Mouse (Mus musculus): Measurements from ENCODE around the gene Cacna2d4. TPM values are rescaled to one million over a fixed set of nuclear protein-coding genes. Genes with fewer than 3 reads are reported as not detected.

The Cacna2d4 gene
- total RNA-seq, 1 experiment from 2014 or later: 3.6 TPM

GRCm38 (mm10) chr6:119371624-119372023, 135.3 kb downstream of the Cacna2d4 start:
- no peak for ATAC-seq (ENCODE audit: extremely low read depth, insufficient number of reproducible peaks, low FRiP score, poor library complexity, severe bottlenecking)

GRCm38 (mm10) chr6:119372237-119372636, 135.9 kb downstream of the Cacna2d4 start:
- no peak for ATAC-seq (ENCODE audit: extremely low read depth, insufficient number of reproducible peaks, low FRiP score, poor library complexity, severe bottlenecking)

GRCm38 (mm10) chr6:119373000-119373705, 136.8 kb downstream of the Cacna2d4 start:
- peak; percentile 51; the same call in 1 of the 2 replicates for ATAC-seq (ENCODE audit: extremely low read depth, insufficient number of reproducible peaks, low FRiP score, poor library complexity, severe bottlenecking)

GRCm38 (mm10) chr6:119375035-119375434, 138.7 kb downstream of the Cacna2d4 start:
- no peak for ATAC-seq (ENCODE audit: extremely low read depth, insufficient number of reproducible peaks, low FRiP score, poor library complexity, severe bottlenecking)

GRCm38 (mm10) chr6:119377613-119378012, 141.3 kb downstream of the Cacna2d4 start:
- peak; percentile 77 for ATAC-seq (ENCODE audit: extremely low read depth, insufficient number of reproducible peaks, low FRiP score, poor library complexity, severe bottlenecking)

- no peak for ATAC-seq (ENCODE audit: extremely low read depth, insufficient number of reproducible peaks, low FRiP score, poor library complexity, severe bottlenecking)
These were observed 142.3 kb downstream of the Cacna2d4 start for GRCm38 (mm10) chr6:119378631-119379030.

- ATAC-seq (ENCODE audit: extremely low read depth, insufficient number of reproducible peaks, low FRiP score, poor library complexity, severe bottlenecking): no peak
These were observed 149.3 kb downstream of the Cacna2d4 start for GRCm38 (mm10) chr6:119385668-119386067.

- ATAC-seq (ENCODE audit: extremely low read depth, insufficient number of reproducible peaks, low FRiP score, poor library complexity, severe bottlenecking): no peak
These were observed 150.1 kb downstream of the Cacna2d4 start for GRCm38 (mm10) chr6:119386421-119386820.

GRCm38 (mm10) chr6:119386821-119387220, 150.5 kb downstream of the Cacna2d4 start:
- ATAC-seq (ENCODE audit: extremely low read depth, insufficient number of reproducible peaks, low FRiP score, poor library complexity, severe bottlenecking): no peak

GRCm38 (mm10) chr6:119387801-119388649, 151.7 kb downstream of the Cacna2d4 start:
- peak; percentile 17; the same call in 1 of the 2 replicates for ATAC-seq (ENCODE audit: extremely low read depth, insufficient number of reproducible peaks, low FRiP score, poor library complexity, severe bottlenecking)

- ATAC-seq (ENCODE audit: extremely low read depth, insufficient number of reproducible peaks, low FRiP score, poor library complexity, severe bottlenecking): peak; percentile 99
These were observed 152.3 kb downstream of the Cacna2d4 start for GRCm38 (mm10) chr6:119388650-119389012.

- ATAC-seq (ENCODE audit: extremely low read depth, insufficient number of reproducible peaks, low FRiP score, poor library complexity, severe bottlenecking): no peak
These were observed 152.8 kb downstream of the Cacna2d4 start for GRCm38 (mm10) chr6:119389089-119389488.

GRCm38 (mm10) chr6:119390728-119391127, 154.4 kb downstream of the Cacna2d4 start:
- ATAC-seq (ENCODE audit: extremely low read depth, insufficient number of reproducible peaks, low FRiP score, poor library complexity, severe bottlenecking): no peak

GRCm38 (mm10) chr6:119392836-119393235, 156.5 kb downstream of the Cacna2d4 start:
- ATAC-seq (ENCODE audit: extremely low read depth, insufficient number of reproducible peaks, low FRiP score, poor library complexity, severe bottlenecking): no peak

- peak; percentile 69 for ATAC-seq (ENCODE audit: extremely low read depth, insufficient number of reproducible peaks, low FRiP score, poor library complexity, severe bottlenecking)
These were observed 159.3 kb downstream of the Cacna2d4 start for GRCm38 (mm10) chr6:119395421-119396308.

GRCm38 (mm10) chr6:119396309-119396634, 159.9 kb downstream of the Cacna2d4 start:
- peak; percentile 94 for ATAC-seq (ENCODE audit: extremely low read depth, insufficient number of reproducible peaks, low FRiP score, poor library complexity, severe bottlenecking)

GRCm38 (mm10) chr6:119399371-119399770, 163.0 kb downstream of the Cacna2d4 start:
- no peak for ATAC-seq (ENCODE audit: extremely low read depth, insufficient number of reproducible peaks, low FRiP score, poor library complexity, severe bottlenecking)

- no peak for ATAC-seq (ENCODE audit: extremely low read depth, insufficient number of reproducible peaks, low FRiP score, poor library complexity, severe bottlenecking)
These were observed 164.3 kb downstream of the Cacna2d4 start for GRCm38 (mm10) chr6:119400649-119401048.
